Comparison of ENCODE assay signal across 9 mouse cellular contexts in the genomic region with DNA sequence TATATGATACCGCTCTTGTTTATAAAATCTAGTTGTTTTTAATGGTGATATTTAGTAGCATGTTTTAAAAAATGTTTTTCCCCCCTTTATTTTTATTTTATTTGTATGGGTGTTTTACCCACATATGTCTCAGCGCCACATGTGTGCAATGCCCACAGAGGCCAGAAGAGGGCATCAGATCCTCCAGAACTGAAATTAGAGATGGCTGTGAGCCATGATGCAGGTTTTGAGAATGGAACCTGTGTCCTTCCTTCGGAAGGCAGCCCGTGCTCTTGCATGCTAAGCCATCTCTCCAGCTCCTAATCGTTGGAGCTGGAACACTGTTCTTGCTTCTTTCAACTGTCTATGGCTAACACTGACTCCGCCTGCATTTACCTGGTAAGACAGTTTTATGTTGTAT. TPM values are rescaled to one million over a fixed set of nuclear protein-coding genes. Genes with fewer than 3 reads are reported as not detected.
DNase-seq lines count a peak whose midpoint lies in the region; ATAC-seq and TF ChIP-seq lines count a peak whose summit lies in the region.
"Had no signal": no experiment of that assay in that cellular context is flagged by ENCODE, and none has a peak within 500 bp of the region (broad histone marks: within the 10 kb centered on the region; RNA-seq: fewer than 3 reads in every experiment).

No protein-coding gene starts in this region.

- no peaks in the 10 kb centered on the region for H3K36me3 ChIP-seq in liver, embryonic 12.5 days
- H3K36me3 ChIP-seq in heart, postnatal 0 days (replicated peaks; ENCODE audit: control insufficient read depth, insufficient read depth, low read length) = peaks cover 23% of the 10 kb centered on the region

- WGBS in liver, embryonic 12.5 days (ENCODE audit: insufficient replicate concordance) = 55% methylated on average over 6 of the region's 6 CpGs
- 64% methylated on average over 6 of the region's 6 CpGs for WGBS in heart, postnatal 0 days

- H3K4me3 ChIP-seq in liver, embryonic 12.5 days = no peak overlapping the region
- H3K4me3 ChIP-seq in heart, postnatal 0 days (ENCODE audit: low read depth, low read length) = no peak overlapping the region
- H3K4me3 ChIP-seq: myocyte had no signal

- H3K4me2 ChIP-seq in liver, embryonic 12.5 days = no peak overlapping the region
- H3K4me2 ChIP-seq in heart, postnatal 0 days (ENCODE audit: low read depth, low read length) = no peak overlapping the region

- TF ChIP-seq EP300 in heart, postnatal 0 days (IDR thresholded peaks at IDR 0.05; ENCODE audit: low read depth) = no peak

- H3K9me3 ChIP-seq in liver, embryonic 12.5 days (replicated peaks) = no peaks in the 10 kb centered on the region
- H3K9me3 ChIP-seq in heart, postnatal 0 days (replicated peaks; ENCODE audit: control insufficient read depth, low read length) = no peaks in the 10 kb centered on the region

- intact Hi-C loops in left cerebral cortex, postnatal 14 days (cut with DNase I) = loop anchor here (2.0 to 10.0 kb wide), 3 partner anchors 101 to 430 kb away; partner anchors contain the start of gene Rcan2

- ATAC-seq in liver, embryonic 12.5 days = no peak
- ATAC-seq in heart, postnatal 0 days (ENCODE audit: insufficient read depth, low read depth) = no peak
- ATAC-seq in monocyte, adult 5-6 weeks (replicated peaks; ENCODE audit: insufficient number of reproducible peaks, low FRiP score, low TSS enrichment, poor library complexity, severe bottlenecking) = no peak

- peak; percentile 84 for TF ChIP-seq CTCF in heart, postnatal 0 days (IDR thresholded peaks at IDR 0.05; ENCODE audit: low read depth)

- no peak overlapping the region for H3K27ac ChIP-seq in liver, embryonic 12.5 days
- no peak overlapping the region for H3K27ac ChIP-seq in heart, postnatal 0 days (ENCODE audit: low read depth)

- H3K9ac ChIP-seq in liver, embryonic 12.5 days = no peak overlapping the region
- H3K9ac ChIP-seq in heart, postnatal 0 days (replicated peaks; ENCODE audit: low read depth, low read length) = no peak overlapping the region

- DNase-seq in liver (peak; percentile 32), R1 (ENCODE audit: low read depth, low spot score) (peak; percentile 67)
- DNase-seq in cerebellum, postnatal 10 days = peak; percentile 83 to 89
- DNase-seq in heart, postnatal 0 days (ENCODE audit: low spot score) = peak; percentile 49
- peak; percentile 73 to 78 for DNase-seq in left cerebral cortex, postnatal 14 days (ENCODE audit: low spot score in 2 of 2)
- DNase-seq in ovary, postnatal 14 days (ENCODE audit: low spot score) = peak; percentile 49

- no peaks in the 10 kb centered on the region for H3K4me1 ChIP-seq in liver, embryonic 12.5 days
- H3K4me1 ChIP-seq in heart, postnatal 0 days (ENCODE audit: control insufficient read depth, insufficient read depth) = no peaks in the 10 kb centered on the region

- no peaks in the 10 kb centered on the region for H3K27me3 ChIP-seq in liver, embryonic 12.5 days (replicated peaks)
- H3K27me3 ChIP-seq in heart, postnatal 0 days (ENCODE audit: control insufficient read depth, insufficient read depth, low read length) = no peaks in the 10 kb centered on the region

RNA-seq across cellular contexts. Expression of gene Cyp39a1, which starts 33.8 kb away (rescaled TPM):
- polyA plus RNA-seq in liver, embryonic 12.5 days (2016; fragmentation: Nextera tagmentation; extraction: Ambion mirVana) = 2.6 and 2.8 TPM in 2 replicates
- total RNA-seq in heart, postnatal 0 days (2014; rRNA removed; ENCODE audit: low replicate concordance) = 7.0 and 8.3 TPM in 2 replicates
- polyA plus RNA-seq in heart, postnatal 0 days (2015; fragmentation: Nextera tagmentation; extraction: Ambion mirVana) = 39.5 and 43.7 TPM in 2 replicates
- 1 to 10 TPM; 1.7 to 2.2 TPM for total RNA-seq in left cerebral cortex, postnatal 14 days (2021)
- 7.6 to 17.5 TPM (median 13.2 TPM) in 3 replicates for total RNA-seq in monocyte, adult 5-6 weeks (2017)

RNA-seq across cellular contexts. Expression of gene Slc25a27, which starts 34.0 kb away (rescaled TPM):
- 2.8 and 3.7 TPM in 2 replicates for polyA plus RNA-seq in liver, embryonic 12.5 days (2016; fragmentation: Nextera tagmentation; extraction: Ambion mirVana)
- 2.4 and 7.9 TPM in 2 replicates for total RNA-seq in heart, postnatal 0 days (2014; rRNA removed; ENCODE audit: low replicate concordance)
- polyA plus RNA-seq in heart, postnatal 0 days (2015; fragmentation: Nextera tagmentation; extraction: Ambion mirVana) = 7.8 and 10.9 TPM in 2 replicates
- 10 to 100 TPM; 40.2 to 42.5 TPM for total RNA-seq in left cerebral cortex, postnatal 14 days (2021)
- total RNA-seq in monocyte, adult 5-6 weeks (2017) = 2.9 to 7.9 TPM (median 5.0 TPM) in 3 replicates

Comparison
In these comparisons a context has a peak if more than half of its experiments do, and no peak if none do; other contexts are left out.
1. DNase-seq: peak in every context shown above with its lines; median percentile 86 in cerebellum, postnatal 10 days; 76 in left cerebral cortex, postnatal 14 days; 67 in R1; 49 in heart, postnatal 0 days; 49 in ovary, postnatal 14 days; 32 in liver.